Mouse (Mus musculus) liver, embryonic 15.5 days (tissue): Measurements from ENCODE around the gene Fcgr3. TPM values are rescaled to one million over a fixed set of nuclear protein-coding genes. Genes with fewer than 3 reads are reported as not detected.
"Not testable (repeated sequence)": the region's sequence is repeated elsewhere in the genome, so short reads cannot be mapped to it uniquely, and the experiment has no call there.

ENCODE experiments used
- ATAC-seq: fragments of 200-750 bp; cut with Nextera tagmentation; 2 replicates; pipeline ENCODE4 v1.8.0; 2017; ENCODE audit warnings: moderate number of reproducible peaks, mild to moderate bottlenecking, moderate library complexity; ENCODE audit not compliant: insufficient read depth
- H3K27ac ChIP-seq: fragments of 300-500 bp; sonication (generic); replicated peaks from 2 replicates; pipeline ENCODE4 v1.5.1; 2015; ENCODE audit warnings: mild to moderate bottlenecking, inconsistent platforms
- H3K27me3 ChIP-seq: fragments of 300-500 bp; sonication (generic); 2 replicates; pipeline ENCODE4 v1.6.1; 2015; ENCODE audit warnings: mild to moderate bottlenecking, inconsistent platforms
- H3K36me3 ChIP-seq: fragments of 300-500 bp; sonication (generic); replicated peaks from 2 replicates; pipeline ENCODE4 v1.6.1; 2015; ENCODE audit warnings: moderate library complexity, mild to moderate bottlenecking, inconsistent platforms
- H3K4me1 ChIP-seq: fragments of 300-500 bp; sonication (generic); replicated peaks from 2 replicates; pipeline ENCODE4 v1.6.1; 2015; ENCODE audit warnings: inconsistent platforms
- H3K4me2 ChIP-seq: fragments of 300-500 bp; sonication (generic); 2 replicates; pipeline ENCODE4 v1.6.1; 2015; ENCODE audit warnings: moderate library complexity, mild to moderate bottlenecking, inconsistent platforms
- H3K4me3 ChIP-seq: fragments of 300-500 bp; sonication (generic); replicated peaks from 2 replicates; pipeline ENCODE4 v1.5.1; 2015; ENCODE audit warnings: mild to moderate bottlenecking, inconsistent platforms
- H3K9ac ChIP-seq: fragments of 300-500 bp; sonication (generic); 2 replicates; pipeline ENCODE4 v1.6.1; 2015; ENCODE audit warnings: moderate library complexity, mild to moderate bottlenecking, inconsistent platforms
- H3K9me3 ChIP-seq: fragments of 300-500 bp; sonication (generic); replicated peaks from 2 replicates; pipeline ENCODE4 v1.6.1; 2016; ENCODE audit warnings: inconsistent platforms
- WGBS: fragments of 180-500 bp; shearing (Covaris S2); methylation state at CpG from one replicate; pipeline ENCODE4 v1.1.7; 2015; ENCODE audit warnings: mixed read lengths; ENCODE audit not compliant: insufficient replicate concordance; 5-methylcytosine and 5-hydroxymethylcytosine counted together
- polyA plus RNA-seq: library from polyadenylated mRNA; unstranded; fragments of >200 nt; fragmentation: Nextera tagmentation; extraction: Ambion mirVana; gene quantifications from 2 replicates; pipeline ENCODE4 v1.2.1, GENCODE M21; 2015

The Fcgr3 gene
- polyA plus RNA-seq, 1 experiment from 2014 or later = 27.2 TPM

DNA sequence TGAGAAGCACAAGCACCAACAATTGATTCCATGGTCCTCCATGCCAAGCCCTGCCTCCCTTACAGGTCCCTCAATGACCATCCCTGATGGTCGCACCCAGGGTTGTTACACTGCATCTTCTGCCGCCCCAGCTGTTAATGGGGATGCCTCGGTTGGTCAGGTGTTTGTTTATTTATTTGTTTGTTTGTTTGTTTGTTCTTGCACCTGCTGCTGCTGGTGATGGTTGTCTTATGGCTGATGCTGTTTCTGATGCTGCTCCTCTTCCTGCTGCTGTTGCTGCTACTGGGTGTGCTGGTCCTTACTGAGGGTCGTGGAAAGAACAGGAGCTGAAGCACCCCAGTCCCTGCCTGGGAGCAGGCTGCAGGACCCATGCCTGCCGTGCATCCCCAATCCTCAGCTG is 3.2 kb upstream of the Fcgr3 start:
- H3K27me3 ChIP-seq = peaks cover 52% of the 10 kb centered on the region
- ATAC-seq, H3K4me3 ChIP-seq, H3K9ac ChIP-seq, H3K9me3 ChIP-seq, H3K4me2 ChIP-seq, H3K27ac ChIP-seq, H3K36me3 ChIP-seq: not testable (repeated sequence)
- 22% methylated on average over 5 of the region's 5 CpGs for WGBS
- H3K4me1 ChIP-seq = peaks cover 13% of the 10 kb centered on the region

GRCm38 (mm10) chr1:171066583-171066982 is 1.8 kb upstream of the Fcgr3 start:
- H3K27me3 ChIP-seq = peaks cover 52% of the 10 kb centered on the region
- not testable (repeated sequence) for H3K4me3 ChIP-seq, H3K9me3 ChIP-seq, H3K27ac ChIP-seq, H3K9ac ChIP-seq, H3K4me2 ChIP-seq, H3K36me3 ChIP-seq
- H3K4me1 ChIP-seq = peaks cover 13% of the 10 kb centered on the region
- ATAC-seq = peak; percentile 65
- 28% methylated on average over 5 of the region's 10 CpGs for WGBS

DNA sequence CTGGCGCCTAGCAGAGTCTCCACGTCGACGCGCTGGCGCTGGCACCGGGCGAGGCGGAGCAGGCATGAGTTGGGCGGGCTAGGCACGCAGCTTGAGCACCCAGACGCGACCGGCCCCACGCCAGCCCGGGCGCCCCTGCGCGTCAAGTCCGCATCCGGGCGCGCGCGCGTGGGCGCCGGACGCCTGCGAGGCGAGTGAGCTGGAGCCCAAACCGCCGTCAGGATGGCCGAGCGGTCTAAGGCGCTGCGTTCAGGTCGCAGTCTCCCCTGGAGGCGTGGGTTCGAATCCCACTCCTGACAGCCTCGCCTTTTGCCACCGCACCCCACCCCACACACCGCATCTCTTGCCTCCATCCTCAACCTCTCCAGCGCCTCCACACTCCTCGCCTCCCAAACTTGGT is 1.0 kb upstream of the Fcgr3 start:
- not testable (repeated sequence) for H3K36me3 ChIP-seq, H3K9ac ChIP-seq, H3K27ac ChIP-seq, H3K9me3 ChIP-seq
- H3K4me3 ChIP-seq = peak overlapping the region; percentile 36
- 0 out of 2 replicates have a peak, but pooled peaks have one; percentile 0 for ATAC-seq
- peaks cover 14% of the 10 kb centered on the region for H3K4me1 ChIP-seq
- H3K4me2 ChIP-seq = peak overlapping the region; percentile 58
- H3K27me3 ChIP-seq = peaks cover 45% of the 10 kb centered on the region
- 6% methylated on average over 31 of the region's 45 CpGs for WGBS

GRCm38 (mm10) chr1:171065243-171065587 is 480 bp upstream of the Fcgr3 start:
- peak; percentile 35 for ATAC-seq

GRCm38 (mm10) chr1:171063569-171064490 is 905 bp downstream of the Fcgr3 start:
- peak; percentile 76 for ATAC-seq
- 9% methylated on average over 39 of the region's 61 CpGs for WGBS
- H3K4me1 ChIP-seq = peaks cover 20% of the 10 kb centered on the region
- peak overlapping the region; percentile 2; the same call in 1 of the 2 replicates for H3K27ac ChIP-seq
- peak overlapping the region; percentile 47 for H3K4me3 ChIP-seq
- H3K9ac ChIP-seq = peak overlapping the region; percentile 7
- H3K27me3 ChIP-seq = peaks cover 31% of the 10 kb centered on the region
- peak overlapping the region; percentile 63 for H3K4me2 ChIP-seq
- not testable (repeated sequence) for H3K9me3 ChIP-seq, H3K36me3 ChIP-seq

More at GRCm38 (mm10) chr1:171065243-171065587, 480 bp upstream of the Fcgr3 start:
- peak overlapping the region; percentile 59 for H3K4me2 ChIP-seq
- H3K36me3 ChIP-seq, H3K9me3 ChIP-seq, H3K9ac ChIP-seq, H3K27ac ChIP-seq: not testable (repeated sequence)
- peaks cover 19% of the 10 kb centered on the region for H3K4me1 ChIP-seq
- H3K27me3 ChIP-seq = peaks cover 40% of the 10 kb centered on the region
- peak overlapping the region; percentile 42 for H3K4me3 ChIP-seq
- WGBS = under 1% methylated on average over 26 of the region's 35 CpGs

- Histone ChIP-seq H3K4me1 (peaks cover 30% of the 10 kb centered on the region), H3K36me3 (no peaks in the 10 kb centered on the region), H3K9ac (no peak overlapping the region), H3K4me2 (no peak overlapping the region), H3K4me3 (no peak overlapping the region), H3K9me3 (no peaks in the 10 kb centered on the region), H3K27me3 (peaks cover 27% of the 10 kb centered on the region), H3K27ac (no peak overlapping the region)
- 63% methylated on average over 3 of the region's 3 CpGs for WGBS
- no peak for ATAC-seq
These were observed 3.2 kb downstream of the Fcgr3 start for GRCm38 (mm10) chr1:171061566-171061965.

- Histone ChIP-seq H3K9me3 (no peaks in the 10 kb centered on the region), H3K4me2 (peak overlapping the region; percentile 16; the same call in 1 of the 2 replicates), H3K9ac (no peak overlapping the region), H3K4me3 (peak overlapping the region; percentile 10; the same call in 1 of the 2 replicates), H3K27me3 (peaks cover 20% of the 10 kb centered on the region), H3K4me1 (peaks cover 30% of the 10 kb centered on the region), H3K27ac (0 out of 2 replicates have a peak overlapping the region, but pooled peaks have one; percentile 25), H3K36me3 (no peaks in the 10 kb centered on the region)
- 10% methylated on average over 10 of the region's 10 CpGs for WGBS
- ATAC-seq = no peak
These were observed 4.3 kb downstream of the Fcgr3 start for GRCm38 (mm10) chr1:171060392-171060791.

DNA sequence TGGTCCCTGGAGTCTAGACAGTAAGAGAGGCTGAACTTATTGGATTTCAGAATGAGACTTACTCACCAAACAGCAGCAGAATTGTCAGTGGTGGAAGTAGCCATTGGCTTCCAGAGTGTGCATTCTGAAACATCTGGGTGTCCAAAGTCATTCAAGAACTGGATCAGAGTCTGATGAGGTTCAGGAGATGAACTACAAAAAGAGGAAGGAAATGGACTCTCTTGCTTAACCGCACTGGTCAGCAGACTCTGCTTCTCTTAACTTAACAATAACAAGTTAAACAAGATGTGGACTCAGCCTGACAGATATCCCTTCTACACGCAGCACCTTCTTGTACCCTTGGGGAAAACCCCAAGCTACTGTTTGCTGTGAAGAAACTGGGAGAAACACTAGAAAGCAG is 5.5 kb downstream of the Fcgr3 start:
- H3K4me2 ChIP-seq = no peak overlapping the region

GRCm38 (mm10) chr1:171057253-171057652 is 7.5 kb downstream of the Fcgr3 start:
- no peak for ATAC-seq
- no peaks in the 10 kb centered on the region for H3K27me3 ChIP-seq
- peak overlapping the region; percentile 15 for H3K4me2 ChIP-seq
- no peak overlapping the region for H3K4me3 ChIP-seq
- no peak overlapping the region for H3K9ac ChIP-seq
- H3K27ac ChIP-seq = no peak overlapping the region
- 69% methylated on average over 5 of the region's 5 CpGs for WGBS
- H3K36me3 ChIP-seq = no peaks in the 10 kb centered on the region
- no peaks in the 10 kb centered on the region for H3K9me3 ChIP-seq
- peaks cover 23% of the 10 kb centered on the region for H3K4me1 ChIP-seq

More for the DNA sequence above, 5.5 kb downstream of the Fcgr3 start:
- H3K9me3 ChIP-seq = no peaks in the 10 kb centered on the region
- H3K4me3 ChIP-seq = peak overlapping the region; percentile 26
- H3K36me3 ChIP-seq = no peaks in the 10 kb centered on the region
- H3K27ac ChIP-seq = peak overlapping the region; percentile 33; the same call in 1 of the 2 replicates
- no peak for ATAC-seq
- no peak overlapping the region for H3K9ac ChIP-seq
- WGBS = 15% methylated on average over 2 of the region's 2 CpGs
- H3K27me3 ChIP-seq = peaks cover 10% of the 10 kb centered on the region
- peaks cover 26% of the 10 kb centered on the region for H3K4me1 ChIP-seq

- Histone ChIP-seq H3K36me3 (no peaks in the 10 kb centered on the region), H3K4me2 (no peak overlapping the region), H3K9ac (no peak overlapping the region), H3K4me1 (peaks cover 16% of the 10 kb centered on the region), H3K27ac (no peak overlapping the region), H3K27me3 (no peaks in the 10 kb centered on the region), H3K9me3 (no peaks in the 10 kb centered on the region), H3K4me3 (no peak overlapping the region)
- WGBS = 66% methylated on average over 6 of the region's 6 CpGs
- ATAC-seq = no peak
These were observed 11.4 kb downstream of the Fcgr3 start for GRCm38 (mm10) chr1:171053305-171053704.

DNA sequence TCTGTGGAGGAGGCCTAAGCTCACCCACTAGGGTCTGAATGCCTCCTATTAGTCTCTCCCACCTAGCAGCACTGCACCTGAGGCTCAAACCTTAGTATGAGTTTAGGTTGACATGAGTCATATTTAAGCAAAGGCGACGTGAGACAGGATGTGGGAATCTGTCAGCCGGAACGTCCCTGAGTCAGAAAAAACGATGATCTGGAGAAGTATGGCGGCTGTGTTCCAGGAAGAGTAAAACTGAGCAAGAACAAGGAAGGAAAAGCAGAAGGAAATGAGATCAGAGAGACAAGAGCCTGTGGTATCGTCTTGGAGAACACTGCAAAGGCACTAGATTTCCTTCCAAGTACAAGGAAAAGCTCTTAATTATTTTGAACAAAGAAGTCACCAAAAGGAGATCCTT is 14.0 kb downstream of the Fcgr3 start:
- Histone ChIP-seq H3K9me3 (no peaks in the 10 kb centered on the region), H3K36me3 (no peaks in the 10 kb centered on the region), H3K4me1 (peaks cover 4% of the 10 kb centered on the region; the same call in 1 of the 2 replicates), H3K27ac (no peak overlapping the region), H3K9ac (no peak overlapping the region), H3K27me3 (no peaks in the 10 kb centered on the region), H3K4me3 (no peak overlapping the region), H3K4me2 (no peak overlapping the region)
- 35% methylated on average over 7 of the region's 7 CpGs for WGBS
- ATAC-seq = no peak
